Mouse (Mus musculus): ENCODE results near the gene Olfr652.

GRCm38 (mm10) chr7:104549833-104550232, 10.9 kb upstream of the Olfr652 start, which contains the start of gene Olfr651:
- TF ChIP-seq SIN3A (IDR thresholded peaks at IDR 0.05; ENCODE audit: low read length) (no peak), NRF1 (IDR thresholded peaks at IDR 0.05; ENCODE audit: insufficient read depth, low read depth, low read length, poor library complexity, severe bottlenecking) (no peak)
